Mouse (Mus musculus) lung, adult 2 months (tissue): ENCODE measurements around the gene Dclk1. TPM values are rescaled to one million over a fixed set of nuclear protein-coding genes. Genes with fewer than 3 reads are reported as not detected.

ENCODE experiments used
- DNase-seq: peaks from one replicate; pipeline ENCODE4 v3.0.0; 2022
- H3K4me1 ChIP-seq: fragments of 200-500 bp; 2 replicates; pipeline ENCODE4 v1.6.1; 2011; ENCODE audit warnings: low read length; ENCODE audit not compliant: control insufficient read depth, insufficient read depth
- H3K4me3 ChIP-seq: fragments of 200-500 bp; replicated peaks from 2 replicates; pipeline ENCODE3; 2011; ENCODE audit warnings: low read depth, mild to moderate bottlenecking, control low read depth, low read length; ENCODE audit errors: extremely low read depth
- CTCF ChIP-seq: fragments of 200-500 bp; IDR thresholded peaks from 2 replicates; pipeline ENCODE4 v1.5.1; 2011; ENCODE audit warnings: mild to moderate bottlenecking, low read length, control low read depth; ENCODE audit not compliant: insufficient read depth
- POLR2A ChIP-seq: fragments of 200-500 bp; IDR thresholded peaks from 2 replicates; pipeline ENCODE4 v1.6.1; 2011; ENCODE audit warnings: low read depth, mild to moderate bottlenecking, control low read depth, low read length, borderline replicate concordance; ENCODE audit errors: extremely low read depth
- WGBS: fragments of 180-500 bp; shearing (Covaris S2); methylation state at CpG from one replicate; pipeline ENCODE4 v1.1.7; 2018; 5-methylcytosine and 5-hydroxymethylcytosine counted together
- polyA plus RNA-seq: library from polyadenylated mRNA; depleted of rRNA; stranded (reverse); fragments of >200 nt; gene quantifications from 2 replicates; pipeline ENCODE4 v1.2.3, GENCODE M21; 2012

Dclk1 gene
- polyA plus RNA-seq, 1 experiment = 1.9 TPM

DNA sequence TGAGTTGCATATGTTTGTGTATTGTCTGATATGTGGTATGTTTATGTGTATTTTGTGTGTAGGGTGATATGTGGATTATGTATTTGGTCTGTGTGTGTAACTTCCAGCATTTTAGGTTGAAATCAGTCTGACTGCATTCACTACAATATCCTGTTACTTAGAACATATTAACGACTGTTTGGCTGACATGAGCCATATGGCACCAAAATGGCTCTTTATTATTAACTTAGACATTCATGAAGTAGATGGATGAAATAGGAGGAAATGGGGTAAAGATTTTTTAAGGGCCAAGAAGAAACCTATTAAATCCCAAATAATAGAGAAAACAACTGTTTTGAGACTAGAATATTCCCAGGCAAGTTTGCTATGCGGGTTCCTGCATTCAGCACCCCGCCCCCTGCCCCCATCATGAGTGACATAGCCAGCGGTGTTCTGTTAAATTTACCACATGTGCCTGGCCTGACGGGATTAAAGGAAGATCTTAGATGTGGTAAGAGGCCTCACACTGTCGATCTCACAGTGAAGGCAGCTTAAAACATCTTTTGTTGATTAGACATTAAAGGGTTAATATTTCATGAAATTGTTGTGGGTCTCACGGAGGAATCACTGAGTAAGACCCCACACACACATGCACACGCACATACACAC, 178.4 kb downstream of the Dclk1 start:
- H3K4me1 ChIP-seq = no peaks in the 10 kb centered on the region
- TF ChIP-seq CTCF = no peak
- no peak for TF ChIP-seq POLR2A
- DNase-seq = no peak
- 60% methylated on average over 8 of the region's 8 CpGs for WGBS
- no peak overlapping the region for H3K4me3 ChIP-seq

DNA sequence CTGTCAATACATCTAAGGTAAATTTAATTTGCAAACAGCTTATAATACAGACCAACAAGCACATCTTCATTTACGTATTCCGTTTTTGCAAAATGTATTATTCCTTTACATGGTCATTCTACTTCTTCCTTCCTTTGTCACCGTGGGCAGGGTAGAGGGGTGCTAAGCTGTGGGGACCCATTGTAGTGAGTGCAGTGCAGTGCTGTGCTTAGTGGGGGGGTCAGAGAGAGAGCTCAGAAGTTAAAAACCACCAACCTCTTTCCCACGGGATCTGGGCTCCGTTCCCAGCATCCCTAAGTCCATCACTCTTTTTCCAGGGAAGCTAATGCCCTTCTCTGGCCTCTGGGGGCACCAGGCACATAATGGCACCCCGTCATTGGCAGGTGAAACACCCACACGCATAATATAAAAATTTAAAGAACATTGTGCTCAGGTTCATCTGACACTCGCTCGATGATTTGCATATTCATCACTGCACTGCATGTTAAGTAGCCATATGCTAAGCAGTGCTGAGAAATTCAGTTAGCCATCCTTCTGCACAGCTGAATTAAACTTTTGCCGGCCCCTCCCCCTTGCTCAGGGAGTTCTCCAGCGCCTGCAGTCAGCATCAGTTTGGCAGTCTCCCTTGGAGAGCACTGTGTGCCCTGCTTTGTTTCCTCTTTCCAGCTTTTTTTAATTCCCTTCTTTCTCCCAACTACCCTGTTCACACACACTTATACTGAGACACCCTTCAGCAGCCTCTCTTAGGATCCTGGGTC, 181.7 kb downstream of the Dclk1 start:
- TF ChIP-seq POLR2A (no peak), CTCF (no peak)
- WGBS = 39% methylated on average over 11 of the region's 11 CpGs
- Histone ChIP-seq H3K4me3 (no peak overlapping the region), H3K4me1 (no peaks in the 10 kb centered on the region)
- no peak for DNase-seq

DNA sequence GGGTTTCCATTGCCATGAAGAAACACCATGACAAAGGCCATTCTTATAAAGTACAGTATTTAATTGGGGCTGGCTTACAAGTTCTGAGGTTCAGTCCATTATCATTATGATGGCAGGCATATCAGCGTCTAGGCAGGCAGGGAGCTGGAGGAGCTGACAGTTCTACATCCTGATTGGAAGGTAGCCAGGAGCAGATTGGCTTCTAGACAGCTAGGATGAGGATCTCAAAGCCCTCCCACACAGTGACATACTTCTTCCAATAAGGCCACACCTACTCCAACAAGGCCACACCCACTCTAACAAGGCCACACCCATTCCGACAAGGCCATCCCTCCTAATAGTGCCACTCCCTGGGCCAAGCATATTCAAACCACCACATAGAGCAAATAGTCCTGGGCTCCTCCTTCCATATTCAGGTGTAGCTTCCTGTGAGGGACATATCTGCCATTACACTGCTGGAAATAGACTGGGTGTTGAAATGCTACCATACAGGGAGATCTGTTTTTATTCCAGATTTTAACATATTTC, 187.9 kb downstream of the Dclk1 start:
- no peak for DNase-seq
- H3K4me3 ChIP-seq = no peak overlapping the region
- 84% methylated on average over 2 of the region's 2 CpGs for WGBS
- TF ChIP-seq CTCF (no peak), POLR2A (no peak)
- H3K4me1 ChIP-seq = no peaks in the 10 kb centered on the region

DNA sequence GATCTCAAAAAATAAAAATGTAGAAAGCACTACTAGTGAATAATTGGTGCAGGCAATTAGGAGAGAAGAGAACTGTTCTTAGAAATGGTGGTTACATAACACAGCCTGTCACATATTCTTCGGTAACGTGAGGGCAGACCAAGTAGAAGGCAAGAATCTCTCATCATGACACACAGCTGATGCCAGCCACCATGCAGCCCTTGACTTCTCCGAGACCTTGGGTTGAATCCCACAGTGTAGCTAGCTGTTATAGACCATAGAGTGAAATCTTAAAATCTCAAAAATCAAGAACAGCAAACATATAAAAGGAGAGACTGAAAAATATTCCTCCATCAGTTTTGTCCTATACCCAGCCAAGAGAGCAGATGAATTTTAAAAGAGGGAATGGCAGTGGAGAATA, 189.1 kb downstream of the Dclk1 start:
- WGBS = 83% methylated on average over 3 of the region's 3 CpGs
- H3K4me1 ChIP-seq = no peaks in the 10 kb centered on the region
- no peak for DNase-seq
- no peak for TF ChIP-seq CTCF
- no peak for TF ChIP-seq POLR2A
- H3K4me3 ChIP-seq = no peak overlapping the region

DNA sequence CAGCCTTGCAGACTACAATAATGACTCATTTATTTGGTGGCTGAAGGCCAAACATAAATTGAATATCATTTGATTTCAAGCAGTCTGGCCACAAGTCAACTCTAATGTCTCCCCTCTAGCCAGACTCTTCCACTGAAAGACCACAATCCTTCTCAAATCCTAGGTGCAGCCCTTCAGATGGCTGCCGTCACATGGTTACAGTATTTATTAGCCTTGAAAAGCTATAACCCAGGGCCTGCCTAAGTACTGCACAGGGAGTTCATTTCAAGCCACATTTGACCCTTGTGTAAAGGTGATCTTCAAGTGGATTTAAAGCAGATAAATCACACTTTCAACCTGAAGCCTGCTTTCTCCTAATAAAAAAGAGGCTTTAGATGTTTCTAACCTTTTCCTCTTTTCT, 192.1 kb downstream of the Dclk1 start:
- no peak overlapping the region for H3K4me3 ChIP-seq
- WGBS = 88% methylated on average over 1 of the region's 1 CpGs
- no peak for TF ChIP-seq POLR2A
- no peak for TF ChIP-seq CTCF
- no peaks in the 10 kb centered on the region for H3K4me1 ChIP-seq
- no peak for DNase-seq

DNA sequence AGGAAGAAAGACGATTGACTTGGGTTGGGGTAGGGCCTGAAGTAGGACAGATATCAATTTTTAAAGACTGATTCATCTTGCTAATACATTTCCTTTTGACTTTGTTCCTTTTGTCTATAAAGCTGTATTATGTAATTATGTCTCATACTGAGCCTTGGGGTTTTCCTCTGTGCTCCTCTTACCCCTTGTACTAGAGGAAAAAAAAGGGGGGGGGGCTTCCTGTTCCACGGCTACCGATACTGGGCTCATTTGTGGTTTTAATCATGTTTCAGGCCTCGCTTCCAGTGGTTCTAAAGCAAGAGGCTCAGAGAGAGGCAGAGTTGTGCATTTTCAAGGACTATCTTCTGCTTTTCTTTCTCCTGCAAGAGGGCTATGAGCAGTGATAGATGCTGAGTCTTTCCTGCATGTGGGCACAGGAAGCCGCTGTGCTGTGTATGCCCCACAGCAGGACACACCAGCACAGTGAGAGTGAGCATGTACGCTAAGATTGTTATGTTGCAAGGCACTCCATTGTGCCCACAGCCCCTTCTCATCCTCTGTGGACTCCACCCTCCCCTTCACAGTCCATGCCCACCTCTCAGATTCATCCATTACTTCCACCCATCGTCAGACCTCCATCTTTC, 196.8 kb downstream of the Dclk1 start:
- 68% methylated on average over 7 of the region's 7 CpGs for WGBS
- DNase-seq = no peak
- Histone ChIP-seq H3K4me3 (no peak overlapping the region), H3K4me1 (no peaks in the 10 kb centered on the region)
- TF ChIP-seq CTCF = no peak
- no peak for TF ChIP-seq POLR2A

DNA sequence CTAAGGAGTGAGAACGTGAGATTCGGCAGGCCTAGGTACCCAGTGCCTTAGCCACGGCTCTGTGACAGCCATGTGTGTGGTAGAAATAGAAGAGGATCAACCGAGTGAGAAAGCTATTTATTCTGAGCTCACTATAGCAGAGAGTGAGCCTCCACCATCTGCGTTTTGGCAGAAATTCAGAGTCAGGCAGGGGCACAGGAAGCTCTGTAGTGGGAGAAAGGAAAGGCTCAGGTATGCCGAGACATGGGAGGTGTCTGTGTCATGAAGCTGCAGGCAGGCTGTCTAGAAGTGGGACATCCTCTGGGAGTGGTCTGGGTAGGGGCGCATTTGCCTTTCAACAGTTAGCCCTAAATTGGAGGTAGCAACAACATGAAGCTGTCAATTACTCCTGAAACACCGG, 198.2 kb downstream of the Dclk1 start:
- no peak for DNase-seq
- no peak for TF ChIP-seq POLR2A
- TF ChIP-seq CTCF = no peak
- WGBS = 54% methylated on average over 8 of the region's 8 CpGs
- Histone ChIP-seq H3K4me3 (no peak overlapping the region), H3K4me1 (no peaks in the 10 kb centered on the region)

DNA sequence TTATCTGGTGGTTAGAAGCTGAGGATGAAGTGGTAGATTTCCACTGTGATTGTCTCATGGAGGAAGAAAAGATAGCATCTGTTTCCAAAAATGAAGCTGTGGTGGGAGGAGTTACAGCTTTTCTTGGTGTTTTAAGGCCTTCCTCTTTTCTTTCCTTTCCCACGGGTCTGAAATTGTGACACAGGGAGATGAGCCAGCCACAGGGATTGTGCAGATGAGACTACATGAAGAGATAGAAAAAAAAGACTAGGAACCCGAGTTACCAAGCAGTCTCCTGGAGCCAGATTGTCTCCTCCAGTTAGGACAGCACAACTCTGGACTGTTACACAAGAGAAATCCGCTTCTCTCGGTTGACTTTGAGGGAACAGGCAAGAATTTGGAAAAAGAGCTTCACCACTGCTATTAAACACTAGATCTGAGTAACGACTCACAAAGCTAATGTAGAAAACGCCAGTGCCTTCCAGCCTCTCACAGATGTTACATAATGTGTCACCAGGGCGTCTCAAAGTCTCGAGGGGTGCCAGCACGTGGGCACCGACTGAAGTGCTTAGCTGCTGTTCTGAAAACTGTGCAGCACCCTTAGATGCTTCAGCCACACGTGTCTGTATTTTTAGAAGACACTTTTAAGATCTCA, 200.0 kb downstream of the Dclk1 start:
- Histone ChIP-seq H3K4me1 (no peaks in the 10 kb centered on the region), H3K4me3 (no peak overlapping the region)
- TF ChIP-seq CTCF (no peak), POLR2A (no peak)
- DNase-seq = no peak
- WGBS = 58% methylated on average over 11 of the region's 11 CpGs

DNA sequence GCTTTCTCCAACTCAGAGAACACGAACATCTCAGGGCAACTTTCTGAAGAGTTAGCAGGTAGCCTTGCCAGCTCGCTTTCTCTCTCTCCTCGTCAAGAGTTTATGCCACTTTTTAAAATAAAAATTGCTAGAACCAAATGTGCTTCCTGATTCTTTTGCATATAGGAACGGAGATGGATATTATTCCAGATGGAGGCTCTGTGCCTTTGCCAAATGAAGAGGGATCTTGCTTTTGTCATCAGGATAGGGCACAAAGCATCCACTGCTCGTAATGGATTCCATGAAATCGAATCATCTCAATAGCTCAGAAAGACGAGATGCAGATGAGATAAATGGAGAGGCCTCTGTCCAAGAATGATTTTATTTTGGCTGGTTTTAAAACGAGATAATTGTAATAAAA, 201.1 kb downstream of the Dclk1 start:
- TF ChIP-seq POLR2A = no peak
- WGBS = 81% methylated on average over 8 of the region's 8 CpGs
- DNase-seq = no peak
- Histone ChIP-seq H3K4me1 (no peaks in the 10 kb centered on the region), H3K4me3 (no peak overlapping the region)
